Mouse (Mus musculus) testis, postnatal 10 days (tissue): ENCODE results near the gene Copg2.
"Not testable (repeated sequence)": the region's sequence is repeated elsewhere in the genome, so short reads cannot be mapped to it uniquely, and the experiment has no call there.

ENCODE experiments used
- DNase-seq: peaks from one replicate; pipeline ENCODE4 v3.0.0; 2021; ENCODE audit warnings: low spot score

Copg2 gene

DNA sequence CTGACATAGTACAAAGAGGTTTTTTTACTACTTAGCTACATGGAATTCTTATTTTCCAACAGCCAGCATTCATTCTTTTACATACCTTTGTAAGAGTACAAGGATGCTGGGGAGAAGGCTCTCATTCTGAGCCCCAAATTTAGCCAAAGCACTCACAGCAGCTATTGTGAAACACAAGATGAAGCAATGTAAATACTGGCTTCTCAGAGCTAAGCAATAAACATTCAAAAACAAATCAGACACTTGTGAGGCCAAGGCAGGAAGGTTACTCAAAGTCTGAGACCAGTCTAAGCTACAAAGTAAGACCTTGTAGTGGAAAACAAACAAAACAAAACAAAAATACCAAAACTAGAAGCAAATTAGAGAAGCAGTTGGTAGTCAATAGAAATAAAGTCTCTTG is 83.0 kb downstream of the Copg2 start:
- DNase-seq, result no peak

DNA sequence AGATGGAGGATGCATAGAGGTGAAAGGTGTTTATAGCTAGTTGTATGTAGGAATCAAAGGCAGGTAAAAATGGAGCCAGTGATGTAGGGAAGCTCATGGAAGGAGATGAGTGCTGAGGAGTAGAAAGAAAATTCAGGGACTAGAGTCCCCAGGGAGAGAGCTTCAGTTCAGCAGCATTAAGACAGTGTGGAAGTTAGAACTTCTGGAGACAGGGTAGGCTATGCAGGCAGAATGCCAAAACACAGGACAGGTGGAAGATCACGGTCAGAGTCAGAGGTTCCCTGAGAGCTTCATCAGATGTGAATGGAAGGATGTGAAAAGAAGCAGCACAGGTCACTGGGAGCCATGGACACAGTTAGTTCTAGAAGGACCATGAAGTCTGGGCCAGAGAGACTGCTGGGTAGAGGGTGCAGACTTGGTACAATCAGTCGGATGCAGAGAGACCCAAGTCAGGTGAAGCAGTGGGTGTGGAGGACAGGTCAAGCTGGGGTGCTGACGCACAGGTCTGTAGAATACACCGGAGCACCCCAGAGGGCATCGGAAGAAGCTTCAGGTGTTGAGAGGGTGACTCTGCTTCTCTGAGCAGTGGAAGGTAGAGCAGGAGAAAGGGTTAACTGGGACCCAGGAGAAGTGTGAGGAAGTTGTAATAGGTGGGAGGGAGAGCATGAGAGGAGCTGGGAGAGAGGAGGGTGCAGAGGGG is 91.4 kb downstream of the Copg2 start:
- no peak for DNase-seq

DNA sequence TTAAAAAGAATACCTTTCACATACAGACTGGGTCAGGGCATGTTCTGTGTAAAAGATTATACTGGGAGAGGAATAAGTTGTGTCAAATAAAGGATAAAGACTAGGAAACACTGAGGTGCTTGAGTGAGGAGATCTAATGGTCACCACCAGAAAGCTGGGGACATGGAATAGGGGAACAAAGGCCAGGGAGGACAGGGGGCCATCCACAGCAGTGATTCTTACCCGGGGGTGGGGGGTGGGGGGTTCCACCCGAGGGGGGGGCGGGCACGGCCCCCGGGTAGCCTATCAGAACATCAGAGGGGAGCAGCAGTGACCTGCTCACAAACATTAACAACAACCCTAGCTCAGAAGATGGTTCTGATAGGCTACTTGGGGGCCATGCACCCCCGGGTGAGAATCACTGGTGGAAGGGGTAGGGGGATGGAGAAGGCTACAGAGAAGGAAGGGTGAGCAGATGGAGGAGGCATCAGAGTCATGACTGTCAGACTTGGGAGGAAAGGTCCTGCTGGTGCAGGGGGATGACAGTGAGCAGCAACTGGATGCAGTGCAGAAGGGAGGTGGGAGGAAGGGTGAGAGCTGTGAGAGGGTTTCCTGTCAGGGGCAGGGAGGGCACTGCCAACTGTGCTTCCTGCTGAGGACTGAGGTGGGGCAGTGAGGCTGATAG is 92.1 kb downstream of the Copg2 start:
- peak; percentile 62 for DNase-seq

DNA sequence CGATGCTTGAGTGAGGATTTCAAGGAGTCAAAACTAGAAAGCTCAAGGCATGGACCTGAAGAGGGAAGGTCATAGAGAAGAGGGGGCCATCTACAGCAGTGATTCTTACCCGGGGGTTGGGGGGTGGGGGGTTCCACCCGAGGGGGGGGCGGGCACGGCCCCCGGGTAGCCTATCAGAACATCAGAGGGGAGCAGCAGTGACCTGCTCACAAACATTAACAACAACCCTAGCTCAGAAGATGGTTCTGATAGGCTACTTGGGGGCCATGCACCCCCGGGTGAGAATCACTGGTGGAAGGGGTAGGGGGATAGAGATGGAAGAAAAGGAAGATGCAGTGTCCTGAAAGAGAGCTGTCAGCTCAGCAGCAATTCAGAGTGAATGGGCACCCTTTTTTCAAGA is 93.7 kb downstream of the Copg2 start:
- DNase-seq, result not testable (repeated sequence)

DNA sequence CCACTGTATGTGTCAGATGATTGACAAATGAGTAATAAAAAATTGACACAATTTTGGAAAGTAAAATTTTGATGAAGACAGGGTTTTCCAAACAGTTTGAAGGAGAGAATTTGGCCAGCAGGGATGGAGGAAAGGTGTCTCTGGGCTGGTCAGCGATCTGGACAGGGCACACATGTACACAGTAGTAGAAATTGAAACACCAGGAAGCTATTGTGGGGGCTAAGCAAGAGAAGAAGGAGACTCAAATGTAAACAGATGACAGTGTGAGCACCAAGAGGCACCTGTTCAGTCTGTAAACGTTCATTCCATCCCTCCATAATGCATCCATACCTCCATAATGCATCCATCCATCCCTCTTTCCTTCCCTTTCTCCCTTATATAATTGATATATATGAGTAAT is 145.4 kb downstream of the Copg2 start:
- no peak for DNase-seq

DNA sequence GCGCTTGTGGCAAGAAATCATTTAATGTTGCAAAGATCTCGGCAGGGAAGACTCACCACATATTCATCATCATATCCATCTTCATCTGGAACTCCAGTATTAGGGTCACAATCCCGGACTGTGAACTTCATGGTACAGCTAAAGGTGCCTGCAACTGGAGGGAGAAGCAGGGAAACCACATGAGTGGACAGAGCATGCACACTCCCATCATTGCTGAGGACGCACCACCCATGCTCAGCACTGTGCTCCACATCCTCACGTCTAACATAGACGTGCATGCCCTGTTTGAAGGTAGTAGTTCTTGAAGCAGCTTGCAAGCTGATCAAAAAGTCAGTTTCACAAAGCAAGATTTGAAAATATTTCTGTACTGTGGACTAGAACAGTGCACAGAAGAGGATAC is 146.1 kb downstream of the Copg2 start:
- DNase-seq, result no peak

DNA sequence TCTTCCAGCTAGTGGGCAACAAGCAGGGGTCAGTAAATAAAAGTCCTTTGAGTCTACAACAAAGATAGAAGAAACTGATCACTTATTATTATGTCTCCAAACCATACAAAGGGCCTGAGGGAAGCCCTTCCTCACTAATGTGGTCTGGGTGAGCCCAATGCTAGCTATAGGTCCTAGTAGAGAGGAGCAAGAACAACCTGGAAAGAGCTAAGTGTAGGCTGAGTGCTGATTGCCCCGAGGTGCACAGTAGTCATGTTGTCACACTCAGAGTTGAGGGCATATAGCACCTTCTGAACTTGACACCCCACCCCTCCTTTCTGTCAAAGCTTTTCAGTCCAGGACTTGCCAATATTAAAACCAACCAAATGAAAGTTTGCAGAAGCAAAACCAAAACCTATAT is 146.7 kb downstream of the Copg2 start:
- DNase-seq, result no peak

DNA sequence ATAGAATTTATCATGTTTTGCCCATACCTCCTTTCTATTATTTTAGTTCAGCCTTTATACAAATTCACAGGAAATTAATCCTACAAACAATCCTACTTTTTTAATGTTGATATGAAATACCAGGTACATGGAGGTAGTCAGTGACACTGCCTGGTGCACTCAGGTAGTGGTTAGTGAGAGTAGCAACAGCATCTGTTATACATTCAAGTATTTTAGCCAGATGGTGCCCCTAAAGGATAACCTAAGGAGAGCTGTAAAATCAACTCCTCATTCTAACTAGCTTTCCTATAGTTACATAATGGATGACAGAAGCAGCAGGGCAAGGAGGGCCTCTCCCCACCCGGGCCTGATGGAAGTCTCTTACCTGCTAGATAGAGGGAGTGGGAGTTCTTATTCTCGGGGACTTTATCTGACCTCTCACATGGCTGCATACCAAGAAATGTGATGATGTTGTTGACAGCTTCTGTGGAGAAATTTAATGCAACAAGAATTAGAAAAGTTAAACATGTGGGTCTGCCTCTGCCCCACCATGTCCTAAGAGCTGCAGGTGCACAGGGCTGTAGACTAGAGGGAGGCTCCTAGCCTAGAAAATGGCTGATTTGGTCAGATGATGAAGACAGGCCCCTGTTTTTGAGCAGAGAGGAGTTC is 147.4 kb downstream of the Copg2 start:
- no peak for DNase-seq

DNA sequence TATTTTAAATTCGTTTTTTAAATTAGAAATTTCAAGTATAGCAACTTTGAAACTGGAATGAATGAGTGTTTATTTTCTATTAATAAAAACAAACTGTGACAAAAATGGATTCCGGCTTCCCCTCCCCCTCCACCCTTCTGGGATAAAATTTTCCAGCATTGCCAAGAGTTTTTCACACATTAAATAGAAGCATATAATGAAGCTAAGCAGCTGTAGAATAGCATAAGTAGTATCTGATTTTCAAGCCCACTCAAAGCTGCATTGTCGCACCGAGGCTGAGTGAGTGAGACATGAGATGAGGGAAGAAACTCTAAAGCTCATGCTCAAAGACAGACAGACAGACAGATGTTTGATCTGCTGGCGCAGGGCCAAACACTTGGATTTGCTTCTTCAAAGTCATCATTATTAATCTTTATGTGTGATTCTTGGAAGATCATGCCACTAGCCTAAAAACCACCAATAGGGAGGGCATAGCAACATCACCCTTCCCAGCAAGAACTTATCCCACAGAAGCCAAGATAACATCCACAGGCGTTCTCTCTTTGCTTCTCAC is 148.2 kb downstream of the Copg2 start:
- no peak for DNase-seq

DNA sequence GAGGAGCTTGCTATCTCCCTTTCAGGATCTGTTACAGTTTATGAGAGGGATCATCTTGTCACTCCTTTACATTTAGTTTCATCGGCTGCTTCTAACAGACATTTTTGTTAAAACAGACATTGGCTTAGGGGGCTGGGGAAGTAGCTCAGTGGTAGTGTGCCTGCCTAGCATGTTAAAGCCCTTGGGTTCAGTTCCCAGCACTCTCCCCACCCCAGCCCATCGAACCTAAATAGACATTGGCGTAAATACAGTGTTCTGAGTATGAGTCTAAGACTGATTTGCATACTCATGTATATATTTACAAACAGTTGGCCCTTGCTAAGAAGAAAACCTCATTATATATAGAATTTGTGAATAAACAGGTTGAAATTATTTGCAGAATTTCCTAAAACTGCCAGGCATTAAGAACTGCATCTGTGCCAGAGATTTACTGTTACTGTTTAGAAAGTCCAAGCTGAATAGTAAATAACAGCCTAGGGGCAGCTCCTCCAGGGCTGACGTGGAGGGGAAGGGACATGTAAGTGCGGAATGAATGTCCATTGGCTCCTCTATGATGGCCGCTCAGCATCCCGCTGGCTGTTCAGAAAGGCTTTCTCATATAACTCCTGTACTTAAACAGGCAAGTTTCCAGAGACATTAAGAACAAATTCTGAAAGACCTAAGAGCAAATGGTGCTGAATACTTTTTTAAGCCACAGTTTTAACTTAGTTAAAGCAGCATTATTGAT is 148.8 kb downstream of the Copg2 start:
- no peak for DNase-seq

DNA sequence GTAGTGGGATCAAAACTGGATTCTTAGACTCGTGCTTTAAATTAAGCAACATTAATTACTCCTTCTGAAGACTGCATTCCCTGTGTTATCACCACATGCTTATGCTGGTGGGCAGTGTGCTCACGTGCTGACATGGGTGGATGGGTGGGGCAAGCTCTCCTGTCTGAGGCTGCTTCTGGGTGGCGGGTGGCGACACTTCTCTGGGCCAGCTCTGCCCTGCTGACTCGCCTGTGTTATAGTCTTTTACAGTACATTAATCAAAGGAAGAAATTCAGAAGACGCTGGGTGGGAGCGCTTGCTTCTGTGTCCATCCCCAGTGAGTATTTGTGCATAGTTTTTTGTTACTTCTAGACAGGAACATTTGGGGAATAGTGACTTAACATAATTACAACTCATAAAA is 151.0 kb downstream of the Copg2 start:
- DNase-seq, result no peak

DNA sequence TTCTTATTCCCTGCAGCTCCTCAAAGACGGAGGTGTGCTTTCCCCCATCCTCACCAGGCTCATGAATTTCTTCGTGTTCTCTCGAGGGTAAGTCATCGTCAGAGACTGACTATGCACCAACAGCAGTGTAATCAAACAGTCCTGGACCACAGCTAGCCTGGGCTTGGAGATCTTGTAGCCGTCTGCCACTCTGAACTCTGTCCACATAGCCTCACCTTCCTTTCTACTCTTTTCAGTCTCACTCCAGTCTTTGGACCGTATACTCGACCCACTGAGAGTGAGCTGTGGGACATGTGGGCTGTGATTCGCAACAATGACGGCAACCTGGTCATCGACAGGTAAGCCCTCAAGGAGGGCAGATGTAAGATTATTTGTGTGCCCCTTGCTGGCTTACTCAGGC is 151.7 kb downstream of the Copg2 start:
- DNase-seq, result no peak

DNA sequence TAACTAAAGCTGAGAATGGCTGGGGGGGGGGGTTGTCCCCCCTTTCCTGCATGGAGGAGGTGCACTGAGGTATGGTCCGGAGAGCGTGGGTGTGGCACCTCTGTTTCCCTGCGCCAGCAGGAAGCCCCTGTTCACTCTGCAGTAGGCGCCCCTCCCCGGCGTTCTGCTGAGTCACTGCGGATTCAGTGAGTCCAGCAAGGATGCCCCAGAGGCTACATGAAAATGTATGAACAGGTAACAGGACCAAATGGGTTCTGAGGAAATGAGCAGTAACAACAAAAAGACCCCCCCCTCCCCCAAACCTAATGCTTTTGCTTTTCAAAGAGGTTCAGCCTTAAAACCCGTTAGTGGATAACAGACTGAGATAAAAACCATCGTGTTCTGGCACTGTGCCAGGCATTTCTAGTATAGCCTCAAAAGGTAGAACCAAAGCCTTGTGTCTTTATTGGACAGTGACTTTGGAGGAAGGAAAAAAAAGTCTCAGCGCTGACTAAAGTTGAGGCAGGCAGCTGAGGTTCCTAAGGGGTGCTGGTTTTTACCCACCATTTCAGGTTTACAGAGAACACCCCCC is 157.3 kb downstream of the Copg2 start:
- peak; percentile 53 for DNase-seq

DNA sequence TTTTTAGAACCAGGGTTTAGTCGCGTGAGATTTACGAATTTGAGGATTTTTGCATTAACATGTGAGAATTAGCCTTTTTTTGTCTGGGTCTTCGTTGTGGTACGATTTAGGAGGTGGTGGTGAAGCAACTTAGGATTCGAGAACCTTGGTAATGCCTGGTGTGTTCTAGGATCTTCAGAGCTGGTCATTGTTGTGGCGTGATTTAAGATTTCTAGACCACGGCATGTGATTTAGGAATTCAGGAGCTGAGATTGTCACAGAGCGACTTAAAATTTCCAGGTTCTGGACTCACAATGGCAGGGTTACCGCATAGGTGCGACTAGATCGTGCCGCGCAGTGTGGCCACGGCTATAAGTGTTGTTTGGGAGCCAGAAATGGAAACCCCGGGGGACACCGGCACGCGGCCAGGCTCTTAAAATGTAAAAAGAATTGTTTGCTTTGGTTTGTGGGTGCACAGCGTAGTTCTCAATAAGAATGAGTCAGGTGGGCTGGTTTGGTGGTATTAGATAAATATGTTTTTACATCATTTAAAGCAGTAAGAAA is 158.1 kb downstream of the Copg2 start:
- DNase-seq, result no peak

DNA sequence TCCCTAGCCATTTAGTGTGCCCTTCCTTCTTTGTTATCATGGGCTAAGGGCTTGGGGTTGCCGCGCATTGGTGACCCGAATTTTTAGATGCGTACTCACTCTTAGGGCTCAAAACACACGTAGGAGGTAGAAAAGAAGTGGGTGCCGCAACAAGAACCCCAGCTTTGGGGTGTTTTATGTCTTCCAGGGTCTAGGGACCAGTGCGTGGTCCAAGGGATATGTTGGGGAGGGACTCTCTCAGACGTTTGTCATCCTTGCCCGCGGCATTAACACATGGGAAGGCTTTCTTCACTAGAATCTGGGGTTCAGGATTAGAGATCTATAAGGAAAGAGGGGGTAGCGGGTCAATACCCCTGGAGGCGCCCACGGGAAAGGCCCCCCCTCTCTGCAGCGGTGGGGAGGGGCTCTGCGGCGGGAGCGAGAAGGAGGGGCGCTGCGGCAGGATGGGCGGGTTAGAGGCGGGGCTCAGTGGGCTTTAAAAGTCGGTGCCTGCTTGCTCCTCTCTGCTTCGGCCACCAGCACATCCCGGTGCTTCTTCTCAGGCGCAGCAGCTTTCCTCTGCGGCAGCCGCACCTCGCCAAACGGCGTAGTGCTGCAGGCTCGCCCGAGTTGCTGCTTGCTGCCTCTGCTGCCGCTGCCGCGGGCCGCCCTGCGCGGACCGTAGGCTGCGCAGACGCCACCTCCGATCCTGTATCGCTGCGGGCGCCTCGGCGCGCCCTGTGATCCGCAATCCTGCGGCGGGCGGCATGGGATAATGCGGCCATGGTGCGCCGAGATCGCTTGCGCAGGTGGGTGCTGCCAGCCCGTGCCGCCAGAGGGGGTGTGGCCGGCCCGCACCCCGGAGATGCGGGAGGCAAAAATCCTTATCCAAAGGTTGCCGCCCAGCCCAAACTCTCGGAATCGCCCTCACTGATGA is 158.8 kb downstream of the Copg2 start:
- peak; percentile 82 for DNase-seq

DNA sequence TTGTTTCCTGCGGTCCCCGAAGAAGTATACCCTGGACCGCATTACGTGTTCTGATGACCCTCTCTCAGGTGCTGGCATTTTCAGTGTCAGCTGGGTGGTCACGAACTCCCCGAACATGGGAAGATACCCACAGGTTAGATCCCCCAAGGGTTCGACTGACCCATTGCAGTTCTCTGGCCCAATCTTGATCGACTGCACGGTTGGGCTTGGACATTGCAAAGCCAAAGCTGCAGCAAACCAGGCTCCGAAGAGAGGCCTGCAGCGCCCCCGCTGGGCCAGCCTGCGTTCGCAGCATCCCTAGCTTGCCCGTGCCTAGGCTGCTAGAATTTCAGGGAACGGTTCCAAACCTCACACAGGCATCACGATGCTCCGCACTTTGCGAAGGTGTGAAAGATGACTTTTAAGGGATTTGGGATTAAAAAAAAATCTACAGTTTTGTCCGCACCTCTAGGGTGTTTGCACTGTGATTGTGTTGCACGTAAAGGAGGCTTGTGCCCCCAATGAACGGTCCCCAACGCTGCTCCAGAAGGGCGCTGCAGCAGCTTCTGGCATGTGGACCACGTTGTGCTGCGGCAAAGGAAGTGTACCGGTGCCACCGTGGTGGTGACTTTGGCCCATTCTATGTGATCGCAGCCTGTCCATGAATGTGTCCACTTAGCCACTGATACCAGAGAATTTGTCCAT is 159.6 kb downstream of the Copg2 start:
- DNase-seq, result peak; percentile 84

DNA sequence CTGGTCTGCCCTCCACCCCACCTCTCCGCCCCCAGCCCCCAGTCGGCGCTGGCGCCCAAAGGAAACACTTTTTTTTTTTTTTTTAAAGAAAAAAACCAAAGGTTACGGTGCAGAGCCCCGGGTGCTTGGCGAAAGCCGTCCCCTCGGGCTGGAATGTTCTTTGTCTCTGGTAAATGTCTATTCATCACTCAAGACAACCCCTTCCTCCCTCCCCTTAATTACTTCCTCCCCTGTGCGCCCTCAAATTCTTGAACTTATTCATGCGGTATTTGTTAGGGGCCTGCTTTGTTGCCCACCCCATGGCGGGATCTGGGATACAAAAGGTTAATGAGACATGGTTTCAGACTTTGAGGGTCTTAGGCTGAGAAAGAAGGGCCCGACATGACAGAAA is 160.2 kb downstream of the Copg2 start:
- DNase-seq, result no peak

DNA sequence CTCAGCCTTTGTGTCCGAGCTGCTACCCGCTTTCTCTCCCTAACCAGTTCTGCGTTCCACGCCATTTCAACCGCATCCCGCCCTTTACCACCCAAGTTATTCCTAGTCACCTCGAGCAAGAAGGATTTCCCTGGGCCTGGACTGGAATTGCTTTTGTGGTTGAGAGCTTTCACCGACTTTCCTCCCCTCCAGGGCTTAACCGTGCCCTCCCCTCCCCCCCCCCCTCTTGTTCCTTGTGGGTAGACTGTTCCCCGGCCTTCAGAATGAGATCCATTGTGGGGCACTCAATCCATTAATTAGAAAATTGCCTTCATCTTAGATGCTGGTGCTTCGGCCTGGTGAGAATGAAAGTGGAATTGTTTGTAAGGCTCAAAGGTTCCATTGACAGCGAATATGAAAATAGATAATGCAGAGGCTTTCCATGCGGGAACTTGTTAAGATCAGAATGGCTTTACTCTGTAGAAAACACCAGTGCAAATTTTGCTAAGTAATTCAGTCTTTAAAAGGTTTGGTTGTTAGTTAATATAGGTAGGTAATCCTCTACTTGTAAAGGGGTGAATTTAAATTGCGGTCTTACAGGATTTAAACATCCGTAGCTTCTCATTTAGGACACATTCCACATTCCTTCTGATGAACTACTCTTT is 160.7 kb downstream of the Copg2 start:
- DNase-seq, result no peak

DNA sequence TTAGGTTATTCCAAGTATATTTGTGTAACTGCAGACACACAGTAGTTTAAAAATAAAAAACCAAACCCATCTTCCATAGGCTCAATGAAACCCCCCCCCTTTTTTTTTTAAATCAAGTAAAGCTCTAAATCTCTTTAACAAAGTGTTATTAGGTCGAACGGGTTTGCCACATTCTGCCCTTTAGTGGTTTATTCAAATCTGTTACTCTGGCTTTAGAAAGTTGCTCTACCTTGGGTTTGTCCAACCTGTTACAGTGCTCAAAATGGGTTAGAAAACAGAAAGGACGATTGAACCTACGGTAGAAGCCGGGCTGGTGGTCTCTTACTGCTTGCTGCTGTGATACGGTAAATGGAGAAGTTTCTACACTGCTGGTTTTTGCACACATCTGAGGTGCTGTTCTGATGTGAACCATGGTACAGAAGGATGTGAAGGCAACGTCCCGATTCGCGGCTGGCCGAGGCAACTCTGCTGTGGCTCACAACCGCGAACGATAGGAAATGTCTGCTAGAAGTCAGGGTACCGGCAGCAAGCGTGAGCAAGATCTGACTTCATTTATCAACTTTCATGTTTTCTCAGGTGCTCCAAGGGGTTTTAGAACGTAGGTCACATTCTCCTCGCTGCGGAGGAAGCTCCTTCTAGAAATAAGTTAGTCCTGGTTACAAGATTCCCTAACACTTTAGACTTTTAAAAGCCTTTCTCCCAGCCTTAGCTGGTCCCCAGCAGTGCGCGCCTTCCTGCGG is 161.4 kb downstream of the Copg2 start:
- DNase-seq, result no peak
